Mouse (Mus musculus): ENCODE measurements around the gene Faap24.
A peak's percentile ranks its signal among the peaks of the same experiment; 100 is the strongest.

DNA sequence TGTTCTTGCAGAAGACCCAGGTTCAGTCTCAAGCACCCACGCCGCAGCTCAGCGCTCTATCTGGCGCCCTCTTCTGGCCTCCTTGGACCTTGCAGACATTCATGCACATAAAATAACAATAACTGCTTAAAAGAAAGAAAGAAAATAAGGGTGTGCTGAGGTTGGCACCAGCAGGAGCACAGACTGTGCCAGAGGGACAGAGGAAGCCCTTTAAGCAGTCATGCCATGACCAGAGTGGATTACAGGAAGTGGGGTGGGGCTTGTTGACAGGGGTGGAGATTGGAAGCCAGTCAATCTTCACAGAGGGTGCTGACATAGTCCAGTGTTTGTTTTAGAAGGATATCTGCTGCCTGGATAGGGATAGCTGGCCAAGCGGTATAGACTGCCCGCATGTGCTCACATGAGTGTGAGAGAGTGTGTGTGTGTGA lies 10.1 kb downstream of the Faap24 start:
- TF ChIP-seq CTCF (conservative IDR thresholded peaks at IDR 0.05; ENCODE audit: insufficient read depth, insufficient read length, low read depth, low read length) = peak; percentile 52
- no peak for TF ChIP-seq POLR2A (IDR thresholded peaks at IDR 0.05; ENCODE audit: low read depth, low read length)

All from kidney, adult 2 months (tissue).